Mouse (Mus musculus) hindbrain, embryonic 13.5 days (tissue): ENCODE measurements around the gene Hnrnpul1. TPM values are rescaled to one million over a fixed set of nuclear protein-coding genes. Genes with fewer than 3 reads are reported as not detected.
A peak's percentile ranks its signal among the peaks of the same experiment; 100 is the strongest.

Experiments used
- ATAC-seq: fragments of 200-750 bp; cut with Nextera tagmentation; 2 replicates; pipeline ENCODE4 v1.8.0; 2017; ENCODE audit warnings: moderate TSS enrichment; ENCODE audit not compliant: low FRiP score
- H3K27ac ChIP-seq: fragments of 300-500 bp; sonication (generic); 2 replicates; pipeline ENCODE4 v1.5.1; 2015; ENCODE audit warnings: inconsistent platforms, mild to moderate bottlenecking, moderate library complexity
- H3K27me3 ChIP-seq: fragments of 300-500 bp; sonication (generic); 2 replicates; pipeline ENCODE4 v1.6.1; 2015; ENCODE audit warnings: mild to moderate bottlenecking, inconsistent platforms
- H3K36me3 ChIP-seq: fragments of 300-500 bp; sonication (generic); 2 replicates; pipeline ENCODE4 v1.6.1; 2015; ENCODE audit warnings: mild to moderate bottlenecking, inconsistent platforms
- H3K4me1 ChIP-seq: fragments of 300-500 bp; sonication (generic); replicated peaks from 2 replicates; pipeline ENCODE4 v1.6.1; 2015; ENCODE audit warnings: inconsistent platforms
- H3K4me2 ChIP-seq: fragments of 300-500 bp; sonication (generic); 2 replicates; pipeline ENCODE4 v1.6.1; 2015; ENCODE audit warnings: inconsistent platforms, mild to moderate bottlenecking, moderate library complexity
- H3K4me3 ChIP-seq: fragments of 300-500 bp; sonication (generic); 2 replicates; pipeline ENCODE4 v1.5.1; 2015; ENCODE audit warnings: mild to moderate bottlenecking, inconsistent platforms
- H3K9ac ChIP-seq: fragments of 300-500 bp; sonication (generic); 2 replicates; pipeline ENCODE4 v1.6.1; 2015; ENCODE audit warnings: mild to moderate bottlenecking, inconsistent platforms
- H3K9me3 ChIP-seq: fragments of 300-500 bp; sonication (generic); 2 replicates; pipeline ENCODE4 v1.6.1; 2016; ENCODE audit warnings: inconsistent platforms
- WGBS: fragments of 180-500 bp; shearing (Covaris S2); methylation state at CpG from one replicate; pipeline ENCODE4 v1.1.7; 2015; 5-methylcytosine and 5-hydroxymethylcytosine counted together
- polyA plus RNA-seq: library from polyadenylated mRNA; unstranded; fragments of >200 nt; fragmentation: Nextera tagmentation; extraction: Ambion mirVana; gene quantifications from 2 replicates; pipeline ENCODE4 v1.2.1, GENCODE M21; 2015

Hnrnpul1 gene
- polyA plus RNA-seq, 1 experiment from 2014 or later, result 49.9 TPM

DNA sequence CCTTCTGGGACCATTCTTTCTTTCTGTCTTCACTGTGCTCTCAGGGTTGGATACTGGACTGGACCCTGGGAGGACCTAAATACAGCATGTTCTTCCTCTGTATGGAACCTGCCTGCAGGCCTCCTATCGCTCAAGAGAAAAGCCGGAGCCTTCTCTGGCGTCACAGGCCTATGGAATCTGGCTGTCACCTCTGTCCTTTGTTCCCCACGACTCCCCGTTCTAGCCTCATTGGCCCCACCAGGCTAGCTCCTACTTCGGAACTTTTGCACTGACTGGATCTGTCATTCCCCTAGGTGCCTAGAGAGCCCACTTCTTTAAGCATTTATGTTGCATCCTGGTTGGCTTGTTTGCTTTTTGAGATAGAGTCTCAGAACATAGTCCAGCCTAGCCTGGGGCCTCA is 69.9 kb downstream of the Hnrnpul1 start:
- Histone ChIP-seq H3K4me3 (no peak overlapping the region), H3K4me2 (no peak overlapping the region), H3K27me3 (peaks cover 52% of the 10 kb centered on the region), H3K9me3 (no peaks in the 10 kb centered on the region), H3K36me3 (peaks cover 6% of the 10 kb centered on the region; the same call in 1 of the 2 replicates), H3K4me1 (peaks cover 52% of the 10 kb centered on the region), H3K27ac (no peak overlapping the region), H3K9ac (no peak overlapping the region)
- WGBS, result 87% methylated on average over 6 of the region's 6 CpGs
- no peak for ATAC-seq

DNA sequence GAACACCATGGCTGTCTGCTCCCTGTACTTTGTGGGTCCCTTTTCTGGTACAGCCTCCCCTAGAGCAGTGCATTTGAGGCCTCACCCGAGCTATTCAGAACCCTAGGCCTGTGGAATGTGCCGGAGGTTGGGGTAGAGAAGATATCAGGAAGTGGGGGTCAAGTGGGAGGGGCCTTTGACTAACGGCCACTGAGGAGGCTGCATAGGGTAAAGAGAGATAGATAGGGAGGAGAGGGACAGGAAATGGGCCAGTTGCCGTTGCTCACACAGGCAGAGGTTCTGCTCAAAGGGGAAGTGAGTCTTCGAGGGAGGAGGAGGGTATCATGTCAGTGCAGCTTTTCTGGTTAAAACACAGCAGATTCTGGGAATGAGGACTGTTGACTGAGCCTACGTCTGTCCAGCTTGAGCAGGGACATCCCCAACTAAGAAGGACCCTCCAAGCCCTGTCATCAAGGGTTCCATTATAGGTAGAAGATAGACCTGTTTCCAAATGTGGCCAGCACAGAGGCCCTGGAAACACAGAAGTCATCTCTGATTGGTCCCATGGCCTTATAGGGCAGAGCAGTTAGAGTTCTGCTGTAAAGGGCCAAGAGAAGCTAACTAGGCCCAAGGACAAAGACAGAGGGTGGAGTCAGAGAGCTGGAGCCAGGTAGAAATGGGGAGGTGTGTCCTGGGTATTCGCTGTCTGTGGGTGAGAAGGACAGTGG is 70.9 kb downstream of the Hnrnpul1 start:
- Histone ChIP-seq H3K4me1 (peaks cover 43% of the 10 kb centered on the region), H3K4me3 (no peak overlapping the region), H3K27ac (no peak overlapping the region), H3K4me2 (no peak overlapping the region), H3K9ac (no peak overlapping the region), H3K9me3 (no peaks in the 10 kb centered on the region), H3K36me3 (peaks cover 6% of the 10 kb centered on the region; the same call in 1 of the 2 replicates), H3K27me3 (peaks cover 49% of the 10 kb centered on the region)
- ATAC-seq, result no peak
- 75% methylated on average over 7 of the region's 7 CpGs for WGBS

DNA sequence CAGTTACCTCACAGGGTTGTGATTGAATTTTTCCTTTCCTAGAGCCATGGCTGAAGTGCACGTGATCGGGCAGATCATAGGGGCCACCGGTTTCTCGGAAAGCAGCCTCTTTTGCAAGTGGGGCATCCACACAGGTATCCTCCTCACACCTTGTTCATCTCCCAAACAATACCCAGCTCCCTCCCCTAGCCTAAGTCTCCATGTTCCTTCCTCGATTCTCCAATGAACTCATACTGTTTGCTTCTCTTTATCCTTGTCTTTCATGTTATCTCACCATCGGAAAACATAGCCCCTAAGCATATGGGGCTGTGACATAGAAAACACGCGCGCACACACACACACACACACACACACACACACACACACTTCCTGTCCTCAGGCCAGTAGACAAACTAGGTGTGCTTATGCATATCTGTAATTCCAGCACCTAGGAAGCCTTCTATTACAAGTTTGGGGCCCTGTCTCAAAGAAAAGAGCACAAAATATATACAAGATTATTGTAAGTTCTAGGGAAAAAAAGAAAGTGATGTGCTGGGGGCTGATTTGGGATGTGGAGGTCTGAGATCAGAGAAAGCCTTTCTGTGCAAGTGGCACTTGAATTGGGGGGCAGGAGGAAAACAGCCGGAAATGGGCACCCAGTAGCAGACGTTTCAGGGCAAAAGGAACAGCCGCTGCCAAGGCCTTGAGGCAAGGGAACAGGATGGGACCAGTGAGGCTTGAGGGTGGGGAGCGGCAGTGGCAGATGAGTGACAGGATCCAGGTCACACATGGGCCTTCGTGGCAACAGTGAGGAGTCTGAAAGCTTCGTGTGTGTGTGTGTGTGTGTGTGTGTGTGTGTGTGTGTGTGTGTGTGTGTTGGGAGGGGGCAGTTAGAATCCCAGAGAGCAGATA is 73.0 kb downstream of the Hnrnpul1 start:
- 62% methylated on average over 15 of the region's 15 CpGs for WGBS
- peaks cover 27% of the 10 kb centered on the region for H3K4me1 ChIP-seq
- H3K36me3 ChIP-seq, result peaks cover 6% of the 10 kb centered on the region; the same call in 1 of the 2 replicates
- peak overlapping the region; percentile 95 for H3K27ac ChIP-seq
- ATAC-seq, result peak; percentile 21
- peak overlapping the region; percentile 76; the same call in 1 of the 2 replicates for H3K9ac ChIP-seq
- no peaks in the 10 kb centered on the region for H3K9me3 ChIP-seq
- peak overlapping the region; percentile 58 for H3K4me3 ChIP-seq
- H3K4me2 ChIP-seq, result peak overlapping the region; percentile 61
- H3K27me3 ChIP-seq, result peaks cover 36% of the 10 kb centered on the region

DNA sequence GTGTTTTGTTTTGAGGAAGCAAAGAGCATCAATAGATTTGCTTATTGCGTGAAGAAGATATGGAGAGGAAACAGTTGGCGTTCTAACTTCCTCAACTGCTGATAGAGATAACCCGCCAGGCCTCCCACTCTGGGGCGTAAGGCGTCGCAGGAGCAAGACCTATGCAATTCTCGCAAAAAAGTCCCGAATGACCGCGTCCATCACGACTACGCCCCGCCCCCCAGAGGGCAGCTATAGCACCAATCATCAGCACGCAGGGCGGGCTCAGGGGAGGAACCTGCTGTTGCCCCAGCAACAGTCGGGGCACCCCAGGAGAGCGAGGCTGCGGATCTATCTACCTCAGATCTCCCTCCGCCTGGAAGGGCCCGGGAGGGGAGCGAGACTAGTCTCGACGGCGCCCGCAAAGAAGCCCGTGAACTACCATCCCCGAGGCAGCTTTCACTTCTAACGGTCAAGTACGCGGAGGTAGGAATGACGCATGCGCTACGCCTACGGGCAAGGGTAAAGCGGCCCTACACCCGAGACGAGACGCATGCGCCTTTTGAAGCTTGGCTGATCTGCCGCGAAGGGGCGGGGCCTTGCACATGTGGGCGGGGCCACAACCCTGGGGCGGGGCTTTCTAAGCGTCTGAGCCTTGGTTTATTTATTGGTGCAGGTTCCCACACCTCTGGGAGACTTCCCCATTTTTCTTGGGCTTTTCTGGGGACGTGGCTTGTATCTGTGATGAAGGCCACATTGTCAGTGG is 73.9 kb downstream of the Hnrnpul1 start, which contains the start of gene B9d2:
Gene B9d2 (plus strand): TSS at position 267 of the 745 bp plus-strand sequence.
- ATAC-seq, result peak; percentile 93
- peaks cover 36% of the 10 kb centered on the region for H3K27me3 ChIP-seq
- peaks cover 6% of the 10 kb centered on the region; the same call in 1 of the 2 replicates for H3K36me3 ChIP-seq
- peak within 1 kb of the TSS; percentile 61 for H3K4me2 ChIP-seq
- peak within 1 kb of the TSS; percentile 58 for H3K4me3 ChIP-seq
- H3K9me3 ChIP-seq, result no peaks in the 10 kb centered on the region
- under 1% methylated on average over 46 of the region's 46 CpGs for WGBS
- peaks cover 22% of the 10 kb centered on the region for H3K4me1 ChIP-seq
- H3K27ac ChIP-seq, result peak within 1 kb of the TSS; percentile 95
- H3K9ac ChIP-seq, result peak within 1 kb of the TSS; percentile 76

DNA sequence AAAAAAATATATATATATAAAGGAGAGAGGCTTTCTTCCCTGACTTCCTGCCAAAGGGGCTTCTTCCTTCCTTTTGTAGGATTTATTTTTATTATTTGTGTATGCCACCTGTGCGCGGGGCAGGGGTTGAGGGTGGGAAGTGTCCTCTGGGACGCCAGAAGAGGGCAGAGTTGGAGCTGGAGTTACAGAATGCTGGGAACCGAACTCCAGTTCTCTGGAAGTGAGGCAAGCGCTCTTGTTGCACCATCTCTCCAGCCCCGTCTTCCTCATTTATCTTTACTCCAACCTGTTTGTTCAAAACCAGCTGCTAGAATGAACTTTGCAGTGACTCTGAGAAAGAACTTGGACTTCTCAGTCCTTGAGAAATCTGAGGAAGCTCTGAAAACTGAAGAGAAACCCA is 74.6 kb downstream of the Hnrnpul1 start:
- Histone ChIP-seq H3K27me3 (peaks cover 36% of the 10 kb centered on the region), H3K4me2 (peak overlapping the region; percentile 61), H3K27ac (peak overlapping the region; percentile 95; the same call in 1 of the 2 replicates), H3K9me3 (no peaks in the 10 kb centered on the region), H3K4me3 (peak overlapping the region; percentile 58), H3K9ac (peak overlapping the region; percentile 76), H3K36me3 (peaks cover 6% of the 10 kb centered on the region; the same call in 1 of the 2 replicates), H3K4me1 (peaks cover 24% of the 10 kb centered on the region)
- WGBS, result 9% methylated on average over 6 of the region's 6 CpGs
- no peak for ATAC-seq

DNA sequence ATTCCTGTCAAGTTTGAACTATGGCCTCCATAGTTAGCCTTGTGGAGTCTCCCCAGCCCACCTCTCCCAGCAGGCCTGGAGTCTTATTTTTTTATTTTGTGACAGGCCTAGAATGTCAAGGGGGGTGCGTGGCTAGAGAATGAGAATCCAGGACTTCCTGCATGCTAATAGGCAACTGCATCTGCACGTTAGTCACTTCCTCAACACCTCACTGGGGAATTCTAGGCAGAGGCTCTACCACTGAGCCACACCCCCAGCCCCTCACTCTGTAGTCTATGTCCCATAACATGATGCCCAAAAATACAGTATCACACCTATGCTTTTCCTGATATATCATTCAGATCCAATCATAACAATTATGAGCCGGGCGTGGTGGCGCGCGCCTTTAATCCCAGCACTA is 77.5 kb downstream of the Hnrnpul1 start:
- no peaks in the 10 kb centered on the region for H3K9me3 ChIP-seq
- 86% methylated on average over 7 of the region's 7 CpGs for WGBS

DNA sequence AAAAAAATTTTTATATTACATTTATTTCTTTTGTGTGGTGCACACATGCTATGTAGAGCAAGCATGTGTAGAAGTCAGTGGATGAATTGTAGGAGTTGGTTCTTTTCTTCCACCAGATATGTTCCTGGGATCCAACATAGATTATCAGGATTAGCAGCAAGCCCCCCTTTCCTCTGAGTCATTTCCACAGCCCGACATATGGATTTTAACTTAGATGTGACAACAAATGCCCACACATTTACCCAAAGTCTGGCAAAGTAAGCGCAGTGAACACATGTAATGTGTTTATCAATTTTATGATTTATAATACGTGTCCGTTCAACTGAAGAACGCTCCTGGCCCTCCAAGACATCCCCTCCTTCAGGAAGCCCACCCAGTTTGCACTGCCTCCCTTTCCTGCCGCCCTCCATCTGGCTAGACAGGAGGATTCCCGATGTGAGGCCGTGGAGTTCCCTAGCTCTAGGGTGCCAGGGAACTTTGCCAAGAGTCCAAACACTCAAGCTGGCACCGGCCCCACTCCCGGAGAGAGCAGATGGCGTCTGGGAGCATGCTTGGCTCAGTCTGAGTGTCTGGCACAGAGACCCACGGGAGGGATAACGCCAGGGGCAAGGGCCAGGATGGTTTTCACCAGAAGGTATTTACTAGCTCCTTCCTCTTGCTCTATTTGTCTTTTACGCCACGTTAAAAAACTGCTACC is 78.3 kb downstream of the Hnrnpul1 start:
- peak overlapping the region; percentile 75 for H3K27ac ChIP-seq
- H3K27me3 ChIP-seq, result peaks cover 58% of the 10 kb centered on the region
- 57% methylated on average over 15 of the region's 15 CpGs for WGBS
- H3K9ac ChIP-seq, result no peak overlapping the region
- H3K4me3 ChIP-seq, result no peak overlapping the region
- H3K9me3 ChIP-seq, result no peaks in the 10 kb centered on the region
- no peaks in the 10 kb centered on the region for H3K36me3 ChIP-seq
- peaks cover 24% of the 10 kb centered on the region for H3K4me1 ChIP-seq
- no peak overlapping the region for H3K4me2 ChIP-seq
- peak; percentile 26; the same call in 1 of the 2 replicates for ATAC-seq

More for the DNA sequence above, 77.5 kb downstream of the Hnrnpul1 start:
- Histone ChIP-seq H3K9ac (no peak overlapping the region), H3K27me3 (peaks cover 58% of the 10 kb centered on the region), H3K4me3 (no peak overlapping the region), H3K4me1 (peaks cover 31% of the 10 kb centered on the region), H3K36me3 (no peaks in the 10 kb centered on the region), H3K27ac (peak overlapping the region; percentile 75), H3K4me2 (no peak overlapping the region)
- no peak for ATAC-seq

DNA sequence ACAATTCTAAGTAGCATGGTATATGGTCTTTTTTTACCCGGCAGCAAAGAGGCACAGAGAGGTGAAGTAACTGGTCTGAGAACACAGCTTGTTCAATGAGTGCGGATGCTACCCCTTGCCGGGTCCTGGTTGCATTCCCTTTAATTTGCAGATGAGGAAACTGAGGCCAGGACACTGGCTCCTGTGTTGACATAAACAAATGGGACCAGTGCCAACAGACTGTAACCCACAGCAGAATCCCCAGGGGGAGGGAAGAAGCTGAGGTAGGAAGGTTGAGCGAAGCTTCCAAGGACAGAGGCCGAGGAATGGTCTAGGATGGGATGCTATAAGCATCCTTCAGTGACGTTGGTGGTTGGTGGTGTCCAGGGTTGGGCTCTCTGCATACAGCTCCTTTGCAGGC is 79.2 kb downstream of the Hnrnpul1 start:
- peak overlapping the region; percentile 43 for H3K4me3 ChIP-seq
- WGBS, result 38% methylated on average over 6 of the region's 6 CpGs
- peak overlapping the region; percentile 72; the same call in 1 of the 2 replicates for H3K9ac ChIP-seq
- H3K27ac ChIP-seq, result no peak overlapping the region
- peaks cover 58% of the 10 kb centered on the region for H3K27me3 ChIP-seq
- no peaks in the 10 kb centered on the region for H3K9me3 ChIP-seq
- H3K4me1 ChIP-seq, result peaks cover 19% of the 10 kb centered on the region
- H3K4me2 ChIP-seq, result peak overlapping the region; percentile 67
- 0 out of 2 replicates have a peak, but pooled peaks cover 5% of the 10 kb centered on the region for H3K36me3 ChIP-seq
- ATAC-seq, result 0 out of 2 replicates have a peak, but pooled peaks have one; percentile 1

DNA sequence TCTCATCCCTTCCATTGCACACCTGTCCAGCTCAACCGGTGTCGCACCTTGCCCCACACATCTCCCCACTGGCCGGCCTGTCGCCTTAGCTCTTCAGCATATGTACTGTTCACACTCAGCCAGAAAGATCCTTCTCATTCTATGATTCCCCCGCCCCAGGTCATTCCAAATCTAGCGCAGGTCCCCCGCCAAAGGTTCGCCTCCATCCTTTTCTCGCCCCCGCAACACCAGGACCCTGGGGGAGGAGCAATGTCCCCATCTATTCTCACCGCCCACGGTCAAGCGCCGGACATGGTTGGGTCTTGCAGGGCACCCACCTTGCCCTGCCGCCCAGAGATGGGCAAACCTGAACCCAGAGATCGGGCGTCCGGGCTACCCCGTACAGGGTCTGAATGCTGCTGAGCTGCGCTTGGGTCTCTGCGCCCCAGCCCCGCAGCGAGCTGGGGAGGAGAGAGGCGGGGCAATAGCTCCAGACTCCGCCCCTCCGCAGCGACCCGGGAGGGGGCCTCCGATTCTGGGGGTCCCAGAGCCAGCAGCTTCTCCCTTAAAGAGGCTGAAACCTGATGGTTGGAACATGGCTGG is 79.7 kb downstream of the Hnrnpul1 start, which contains the start of gene Tmem91:
Gene Tmem91 (minus strand): TSS at position 448 of the 582 bp plus-strand sequence.
- WGBS, result 4% methylated on average over 29 of the region's 29 CpGs
- H3K27ac ChIP-seq, result no peak within 1 kb of the TSS
- H3K36me3 ChIP-seq, result 0 out of 2 replicates have a peak, but pooled peaks cover 5% of the 10 kb centered on the region
- H3K4me3 ChIP-seq, result peak within 1 kb of the TSS; percentile 43
- H3K27me3 ChIP-seq, result peaks cover 58% of the 10 kb centered on the region
- peak within 1 kb of the TSS; percentile 72 for H3K9ac ChIP-seq
- H3K4me1 ChIP-seq, result peaks cover 14% of the 10 kb centered on the region
- peak; percentile 60 for ATAC-seq
- no peaks in the 10 kb centered on the region for H3K9me3 ChIP-seq
- peak within 1 kb of the TSS; percentile 67 for H3K4me2 ChIP-seq

DNA sequence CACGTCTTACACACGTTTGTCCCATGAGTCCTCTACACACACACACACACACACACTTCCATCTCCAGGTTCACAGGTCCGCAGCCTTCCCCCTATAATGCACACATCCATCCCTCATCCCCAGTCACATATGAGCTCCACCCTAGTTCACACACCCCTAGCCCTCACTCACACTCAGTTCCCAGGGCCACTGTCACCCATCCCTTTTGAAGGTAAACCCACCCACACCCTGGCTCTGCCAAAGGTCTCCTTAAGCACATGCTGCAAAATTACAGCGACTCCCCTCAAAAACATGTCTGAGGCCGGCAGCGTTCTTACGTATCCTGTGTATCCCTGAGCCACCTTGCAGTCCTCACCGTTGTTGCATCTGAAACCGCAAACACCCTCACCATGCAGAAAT is 80.3 kb downstream of the Hnrnpul1 start:
- H3K27ac ChIP-seq, result no peak overlapping the region
- 31% methylated on average over 9 of the region's 9 CpGs for WGBS
- ATAC-seq, result no peak
- H3K27me3 ChIP-seq, result peaks cover 57% of the 10 kb centered on the region
- 0 out of 2 replicates have a peak, but pooled peaks cover 7% of the 10 kb centered on the region for H3K36me3 ChIP-seq
- H3K9ac ChIP-seq, result peak overlapping the region; percentile 72
- peak overlapping the region; percentile 67 for H3K4me2 ChIP-seq
- peaks cover 14% of the 10 kb centered on the region for H3K4me1 ChIP-seq
- H3K9me3 ChIP-seq, result no peaks in the 10 kb centered on the region
- H3K4me3 ChIP-seq, result peak overlapping the region; percentile 43

DNA sequence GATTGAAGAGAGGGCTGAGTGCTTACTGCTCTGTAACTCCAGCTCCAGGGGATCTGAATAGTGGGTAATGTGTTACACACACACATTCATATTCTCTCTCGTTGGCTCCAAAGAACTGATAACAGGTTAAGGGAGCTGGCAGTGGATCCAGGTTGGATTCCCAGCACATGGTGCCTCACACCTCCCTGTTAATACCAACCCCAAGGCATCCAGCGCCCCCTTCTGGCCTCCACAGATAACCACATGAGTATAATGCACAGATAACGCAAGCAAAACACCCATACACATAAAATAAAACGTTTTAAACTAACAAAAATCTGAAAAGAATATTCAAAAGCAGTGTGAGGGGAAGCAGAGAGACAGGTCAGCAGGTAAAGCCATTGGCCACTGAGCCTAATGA is 82.1 kb downstream of the Hnrnpul1 start:
- WGBS, result 52% methylated on average over 4 of the region's 4 CpGs
- ATAC-seq, result no peak
- H3K4me2 ChIP-seq, result no peak overlapping the region

More for the DNA sequence above, 82.1 kb downstream of the Hnrnpul1 start:
- Histone ChIP-seq H3K4me1 (peaks cover 14% of the 10 kb centered on the region), H3K4me3 (no peak overlapping the region), H3K27me3 (peaks cover 44% of the 10 kb centered on the region), H3K9me3 (no peaks in the 10 kb centered on the region), H3K9ac (no peak overlapping the region), H3K36me3 (peaks cover 25% of the 10 kb centered on the region), H3K27ac (no peak overlapping the region)
